Mouse (Mus musculus) liver, adult 2 months (tissue): Measurements from ENCODE around the gene Acad10. TPM values are rescaled to one million over a fixed set of nuclear protein-coding genes. Genes with fewer than 3 reads are reported as not detected.
A peak's percentile ranks its signal among the peaks of the same experiment; 100 is the strongest.
"Not testable (repeated sequence)": the region's sequence is repeated elsewhere in the genome, so short reads cannot be mapped to it uniquely, and the experiment has no call there.

Experiments
- DNase-seq: peaks from one replicate; pipeline ENCODE4 v3.0.0-alpha.2; 2011; ENCODE audit warnings: low read depth, low spot score; ENCODE audit errors: extremely low read depth
- H3K27ac ChIP-seq: fragments of 200-500 bp; replicated peaks from 2 replicates; pipeline ENCODE4 v1.5.1; 2012; ENCODE audit warnings: low read depth, mild to moderate bottlenecking, control low read depth, inconsistent platforms, low read length; ENCODE audit not compliant: insufficient read depth
- H3K27me3 ChIP-seq: fragments of 200-500 bp; 2 replicates; pipeline ENCODE4 v1.6.1; 2012; ENCODE audit warnings: mild to moderate bottlenecking, moderate library complexity, low read length, inconsistent platforms; ENCODE audit not compliant: control insufficient read depth, insufficient read depth
- H3K36me3 ChIP-seq: fragments of 200-500 bp; 2 replicates; pipeline ENCODE4 v1.6.1; 2012; ENCODE audit warnings: low read length, inconsistent platforms; ENCODE audit not compliant: control insufficient read depth, insufficient read depth
- H3K4me1 ChIP-seq: fragments of 200-500 bp; 2 replicates; pipeline ENCODE4 v1.6.1; 2011; ENCODE audit warnings: low read length; ENCODE audit not compliant: control insufficient read depth, insufficient read depth
- H3K4me3 ChIP-seq: fragments of 200-500 bp; 2 replicates; pipeline ENCODE4 v1.5.1; 2011; ENCODE audit warnings: low read depth, mild to moderate bottlenecking, control low read depth, low read length, moderate library complexity; ENCODE audit not compliant: insufficient read depth
- H3K79me2 ChIP-seq: fragments of 200-500 bp; 2 replicates; pipeline ENCODE4 v1.6.1; 2012; ENCODE audit warnings: inconsistent platforms, mild to moderate bottlenecking, low read length, moderate library complexity; ENCODE audit not compliant: control insufficient read depth, insufficient read depth
- H3K9ac ChIP-seq: fragments of 200-500 bp; 2 replicates; pipeline ENCODE4 v1.6.1; 2012; ENCODE audit warnings: low read depth, mild to moderate bottlenecking, control low read depth, inconsistent platforms, low read length
- CTCF ChIP-seq: fragments of 200-500 bp; IDR thresholded peaks from 2 replicates; pipeline ENCODE4 v1.5.1; 2011; ENCODE audit warnings: low read depth, low read length, control low read depth
- POLR2A ChIP-seq: fragments of 200-500 bp; IDR thresholded peaks from 2 replicates; pipeline ENCODE4 v1.6.1; 2011; ENCODE audit warnings: low read length, control low read depth; ENCODE audit not compliant: insufficient read depth; ENCODE audit errors: extremely low read depth
- WGBS: fragments of 180-500 bp; shearing (Covaris S2); methylation state at CpG from one replicate; pipeline ENCODE4 v1.1.7; 2018; 5-methylcytosine and 5-hydroxymethylcytosine counted together
- polyA plus RNA-seq: library from polyadenylated mRNA; depleted of rRNA; stranded (reverse); fragments of >200 nt; gene quantifications from 2 replicates; pipeline ENCODE4 v1.2.3, GENCODE M21; 2012
- total RNA-seq: library from RNA; depleted of rRNA; stranded (reverse); fragments of >200 nt; gene quantifications from 2 replicates; pipeline ENCODE4 v1.2.3, GENCODE M21; 2014

The Acad10 gene
- total and polyA plus RNA-seq, 2 experiments, result 19.6 to 27.7 TPM

GRCm38 (mm10) chr5:121654526-121654925 lies 5.8 kb downstream of the Acad10 start:
- Histone ChIP-seq H3K27me3 (no peaks in the 10 kb centered on the region), H3K36me3 (no peaks in the 10 kb centered on the region), H3K79me2 (no peaks in the 10 kb centered on the region; the same call in 1 of the 2 replicates), H3K9ac (no peak overlapping the region), H3K4me1 (peaks cover 1% of the 10 kb centered on the region; the same call in 1 of the 2 replicates), H3K27ac (no peak overlapping the region), H3K4me3 (no peak overlapping the region)
- DNase-seq, result peak; percentile 45
- 70% methylated on average over 4 of the region's 4 CpGs for WGBS
- no peak for TF ChIP-seq CTCF

- Histone ChIP-seq H3K79me2 (no peaks in the 10 kb centered on the region), H3K27me3 (no peaks in the 10 kb centered on the region), H3K4me3 (no peak overlapping the region), H3K4me1 (no peaks in the 10 kb centered on the region), H3K27ac (no peak overlapping the region), H3K9ac (no peak overlapping the region), H3K36me3 (peaks cover 16% of the 10 kb centered on the region)
- TF ChIP-seq CTCF (no peak), POLR2A (no peak)
- DNase-seq, result no peak
- WGBS, result 91% methylated on average over 7 of the region's 7 CpGs
Measured at GRCm38 (mm10) chr5:121649134-121649533, 11.2 kb downstream of the Acad10 start.

GRCm38 (mm10) chr5:121639601-121640000 lies 20.7 kb downstream of the Acad10 start:
- peak; percentile 63 for DNase-seq
- Histone ChIP-seq H3K27me3 (no peaks in the 10 kb centered on the region), H3K4me3 (no peak overlapping the region), H3K79me2 (no peaks in the 10 kb centered on the region), H3K36me3 (no peaks in the 10 kb centered on the region), H3K27ac (no peak overlapping the region), H3K9ac (no peak overlapping the region), H3K4me1 (no peaks in the 10 kb centered on the region)
- no peak for TF ChIP-seq CTCF
- no peak for TF ChIP-seq POLR2A
- 68% methylated on average over 9 of the region's 9 CpGs for WGBS

GRCm38 (mm10) chr5:121637296-121637695 lies 23.0 kb downstream of the Acad10 start:
- Histone ChIP-seq H3K4me1 (no peaks in the 10 kb centered on the region), H3K36me3 (no peaks in the 10 kb centered on the region), H3K9ac (no peak overlapping the region), H3K79me2 (no peaks in the 10 kb centered on the region), H3K27me3 (no peaks in the 10 kb centered on the region), H3K27ac (no peak overlapping the region), H3K4me3 (no peak overlapping the region)
- no peak for TF ChIP-seq CTCF
- TF ChIP-seq POLR2A, result no peak
- no peak for DNase-seq
- WGBS, result 88% methylated on average over 6 of the region's 6 CpGs

GRCm38 (mm10) chr5:121634668-121635067 lies 25.6 kb downstream of the Acad10 start:
- Histone ChIP-seq H3K79me2 (no peaks in the 10 kb centered on the region), H3K9ac (no peak overlapping the region), H3K27ac (no peak overlapping the region), H3K36me3 (peaks cover 2% of the 10 kb centered on the region; the same call in 1 of the 2 replicates), H3K27me3 (no peaks in the 10 kb centered on the region), H3K4me1 (no peaks in the 10 kb centered on the region), H3K4me3 (no peak overlapping the region)
- TF ChIP-seq CTCF (no peak), POLR2A (no peak)
- DNase-seq, result no peak
- WGBS, result 96% methylated on average over 5 of the region's 5 CpGs

- no peak overlapping the region for H3K27ac ChIP-seq
- H3K9ac ChIP-seq, result no peak overlapping the region
- H3K36me3 ChIP-seq, result peaks cover 2% of the 10 kb centered on the region; the same call in 1 of the 2 replicates
- TF ChIP-seq POLR2A, result no peak
- TF ChIP-seq CTCF, result no peak
- no peak for DNase-seq
- WGBS, result 70% methylated on average over 3 of the region's 3 CpGs
- no peaks in the 10 kb centered on the region for H3K27me3 ChIP-seq
- no peaks in the 10 kb centered on the region for H3K79me2 ChIP-seq
- no peaks in the 10 kb centered on the region for H3K4me1 ChIP-seq
- no peak overlapping the region for H3K4me3 ChIP-seq
Measured at GRCm38 (mm10) chr5:121632804-121633203, 27.5 kb downstream of the Acad10 start.

GRCm38 (mm10) chr5:121631106-121631647 lies 29.1 kb downstream of the Acad10 start:
- not testable (repeated sequence) for H3K4me3 ChIP-seq, DNase-seq, H3K27ac ChIP-seq, H3K79me2 ChIP-seq, H3K36me3 ChIP-seq, H3K27me3 ChIP-seq, H3K9ac ChIP-seq, H3K4me1 ChIP-seq
- 82% methylated on average over 9 of the region's 9 CpGs for WGBS
